Mouse (Mus musculus) midbrain, embryonic 12.5 days (tissue): Measurements from ENCODE around the gene Pak1ip1. TPM values are rescaled to one million over a fixed set of nuclear protein-coding genes. Genes with fewer than 3 reads are reported as not detected.

Experiments used
- ATAC-seq: fragments of 200-750 bp; cut with Nextera tagmentation; 2 replicates; pipeline ENCODE4 v1.8.0; 2017; ENCODE audit warnings: low read depth, moderate TSS enrichment, moderate library complexity; ENCODE audit not compliant: low FRiP score
- H3K27ac ChIP-seq: fragments of 300-500 bp; sonication (generic); replicated peaks from 2 replicates; pipeline ENCODE4 v1.5.1; 2016; ENCODE audit warnings: mild to moderate bottlenecking
- H3K27me3 ChIP-seq: fragments of 300-500 bp; sonication (generic); 2 replicates; pipeline ENCODE4 v1.6.1; 2016; ENCODE audit warnings: mild to moderate bottlenecking
- H3K36me3 ChIP-seq: fragments of 300-500 bp; sonication (generic); 2 replicates; pipeline ENCODE4 v1.6.1; 2016
- H3K4me1 ChIP-seq: fragments of 300-500 bp; sonication (generic); 2 replicates; pipeline ENCODE4 v1.6.1; 2016
- H3K4me2 ChIP-seq: fragments of 300-500 bp; sonication (generic); replicated peaks from 2 replicates; pipeline ENCODE4 v1.6.1; 2016; ENCODE audit warnings: mild to moderate bottlenecking, moderate library complexity
- H3K4me3 ChIP-seq: fragments of 300-500 bp; sonication (generic); 2 replicates; pipeline ENCODE4 v1.5.1; 2016; ENCODE audit warnings: mild to moderate bottlenecking
- H3K9ac ChIP-seq: fragments of 300-500 bp; sonication (generic); replicated peaks from 2 replicates; pipeline ENCODE4 v1.6.1; 2016; ENCODE audit warnings: mild to moderate bottlenecking, moderate library complexity
- H3K9me3 ChIP-seq: fragments of 300-500 bp; sonication (generic); 2 replicates; pipeline ENCODE4 v1.6.1; 2016; ENCODE audit warnings: mild to moderate bottlenecking
- WGBS: fragments of 180-500 bp; shearing (Covaris S2); methylation state at CpG from one replicate; pipeline ENCODE4 v1.1.7; 2016; 5-methylcytosine and 5-hydroxymethylcytosine counted together
- polyA plus RNA-seq: library from polyadenylated mRNA; unstranded; fragments of >200 nt; fragmentation: Nextera tagmentation; extraction: Ambion mirVana; gene quantifications from 2 replicates; pipeline ENCODE4 v1.2.1, GENCODE M21; 2016

Pak1ip1 gene
- 78.5 and 82.8 TPM in 2 replicates for polyA plus RNA-seq

GRCm38 (mm10) chr13:41000926-41001639, at the start of gene Pak1ip1:
Pak1ip1 (plus strand) TSS chr13:41001023.
- H3K27me3 ChIP-seq: no peaks in the 10 kb centered on the region
- under 1% methylated on average over 58 of the region's 58 CpGs for WGBS

GRCm38 (mm10) chr13:40951386-40951976, 49.3 kb upstream of the Pak1ip1 start:
- no peak overlapping the region for H3K4me2 ChIP-seq
- H3K27ac ChIP-seq: no peak overlapping the region
- H3K36me3 ChIP-seq: no peaks in the 10 kb centered on the region
- H3K27me3 ChIP-seq: no peaks in the 10 kb centered on the region
- ATAC-seq: no peak
- H3K4me1 ChIP-seq: no peaks in the 10 kb centered on the region
- no peak overlapping the region for H3K9ac ChIP-seq
- WGBS: 84% methylated on average over 10 of the region's 10 CpGs
- no peak overlapping the region for H3K4me3 ChIP-seq
- H3K9me3 ChIP-seq: no peaks in the 10 kb centered on the region

More at GRCm38 (mm10) chr13:41000926-41001639, at the start of gene Pak1ip1:
- Histone ChIP-seq H3K9me3 (no peaks in the 10 kb centered on the region), H3K9ac (peak within 1 kb of the TSS; percentile 92), H3K4me2 (peak within 1 kb of the TSS; percentile 90), H3K36me3 (peaks cover 14% of the 10 kb centered on the region), H3K27ac (peak within 1 kb of the TSS; percentile 94), H3K4me3 (peak within 1 kb of the TSS; percentile 96), H3K4me1 (peaks cover 17% of the 10 kb centered on the region)
- ATAC-seq: peak; percentile 94

GRCm38 (mm10) chr13:40953231-40953630, 47.6 kb upstream of the Pak1ip1 start:
- no peak overlapping the region for H3K27ac ChIP-seq
- no peaks in the 10 kb centered on the region for H3K9me3 ChIP-seq
- ATAC-seq: no peak
- H3K4me2 ChIP-seq: no peak overlapping the region
- no peaks in the 10 kb centered on the region for H3K4me1 ChIP-seq
- no peaks in the 10 kb centered on the region for H3K36me3 ChIP-seq
- H3K27me3 ChIP-seq: no peaks in the 10 kb centered on the region
- no peak overlapping the region for H3K9ac ChIP-seq
- WGBS: 89% methylated on average over 6 of the region's 6 CpGs
- no peak overlapping the region for H3K4me3 ChIP-seq

GRCm38 (mm10) chr13:40955773-40956172, 45.0 kb upstream of the Pak1ip1 start:
- Histone ChIP-seq H3K4me2 (no peak overlapping the region), H3K4me3 (no peak overlapping the region), H3K36me3 (0 out of 2 replicates have a peak, but pooled peaks cover 3% of the 10 kb centered on the region), H3K4me1 (no peaks in the 10 kb centered on the region), H3K27ac (no peak overlapping the region), H3K9ac (no peak overlapping the region), H3K27me3 (no peaks in the 10 kb centered on the region), H3K9me3 (no peaks in the 10 kb centered on the region)
- ATAC-seq: no peak
- 87% methylated on average over 7 of the region's 7 CpGs for WGBS

GRCm38 (mm10) chr13:40967609-40968008, 33.2 kb upstream of the Pak1ip1 start:
- no peaks in the 10 kb centered on the region for H3K9me3 ChIP-seq
- no peaks in the 10 kb centered on the region for H3K27me3 ChIP-seq
- no peaks in the 10 kb centered on the region for H3K36me3 ChIP-seq
- H3K27ac ChIP-seq: no peak overlapping the region
- no peak for ATAC-seq
- no peaks in the 10 kb centered on the region for H3K4me1 ChIP-seq
- H3K9ac ChIP-seq: no peak overlapping the region
- H3K4me3 ChIP-seq: no peak overlapping the region
- 94% methylated on average over 10 of the region's 10 CpGs for WGBS
- no peak overlapping the region for H3K4me2 ChIP-seq

GRCm38 (mm10) chr13:40968564-40968963, 32.3 kb upstream of the Pak1ip1 start:
- H3K4me1 ChIP-seq: no peaks in the 10 kb centered on the region
- WGBS: 76% methylated on average over 5 of the region's 5 CpGs
- ATAC-seq: no peak
- H3K27me3 ChIP-seq: no peaks in the 10 kb centered on the region
- no peak overlapping the region for H3K4me3 ChIP-seq
- H3K4me2 ChIP-seq: no peak overlapping the region
- H3K9me3 ChIP-seq: no peaks in the 10 kb centered on the region
- no peak overlapping the region for H3K9ac ChIP-seq
- no peaks in the 10 kb centered on the region for H3K36me3 ChIP-seq
- H3K27ac ChIP-seq: no peak overlapping the region

- Histone ChIP-seq H3K9ac (no peak overlapping the region), H3K27me3 (no peaks in the 10 kb centered on the region), H3K9me3 (no peaks in the 10 kb centered on the region), H3K36me3 (no peaks in the 10 kb centered on the region), H3K4me2 (no peak overlapping the region), H3K4me1 (no peaks in the 10 kb centered on the region), H3K4me3 (no peak overlapping the region), H3K27ac (no peak overlapping the region)
- 88% methylated on average over 4 of the region's 4 CpGs for WGBS
- no peak for ATAC-seq
Measured at GRCm38 (mm10) chr13:40969761-40970390, 30.9 kb upstream of the Pak1ip1 start.

GRCm38 (mm10) chr13:40971261-40971660, 29.6 kb upstream of the Pak1ip1 start:
- H3K27ac ChIP-seq: no peak overlapping the region
- no peak for ATAC-seq
- H3K9me3 ChIP-seq: no peaks in the 10 kb centered on the region
- H3K4me1 ChIP-seq: no peaks in the 10 kb centered on the region
- 94% methylated on average over 5 of the region's 5 CpGs for WGBS
- H3K4me2 ChIP-seq: no peak overlapping the region
- no peaks in the 10 kb centered on the region for H3K27me3 ChIP-seq
- H3K9ac ChIP-seq: no peak overlapping the region
- no peak overlapping the region for H3K4me3 ChIP-seq
- no peaks in the 10 kb centered on the region for H3K36me3 ChIP-seq

- Histone ChIP-seq H3K4me2 (no peak overlapping the region), H3K27me3 (no peaks in the 10 kb centered on the region), H3K4me1 (no peaks in the 10 kb centered on the region), H3K36me3 (no peaks in the 10 kb centered on the region), H3K9ac (no peak overlapping the region), H3K27ac (no peak overlapping the region), H3K4me3 (no peak overlapping the region), H3K9me3 (no peaks in the 10 kb centered on the region)
- 84% methylated on average over 2 of the region's 2 CpGs for WGBS
- ATAC-seq: no peak
Measured at GRCm38 (mm10) chr13:40971831-40972230, 29.0 kb upstream of the Pak1ip1 start.

GRCm38 (mm10) chr13:40972976-40973375, 27.8 kb upstream of the Pak1ip1 start:
- Histone ChIP-seq H3K4me3 (no peak overlapping the region), H3K27ac (no peak overlapping the region), H3K9me3 (no peaks in the 10 kb centered on the region), H3K4me1 (no peaks in the 10 kb centered on the region), H3K4me2 (no peak overlapping the region), H3K27me3 (no peaks in the 10 kb centered on the region), H3K9ac (no peak overlapping the region), H3K36me3 (no peaks in the 10 kb centered on the region)
- WGBS: 83% methylated on average over 5 of the region's 5 CpGs
- no peak for ATAC-seq

- Histone ChIP-seq H3K4me1 (no peaks in the 10 kb centered on the region), H3K9me3 (no peaks in the 10 kb centered on the region), H3K27ac (no peak overlapping the region), H3K27me3 (no peaks in the 10 kb centered on the region), H3K4me2 (no peak overlapping the region), H3K9ac (no peak overlapping the region), H3K4me3 (no peak overlapping the region), H3K36me3 (no peaks in the 10 kb centered on the region)
- WGBS: 8% methylated on average over 7 of the region's 7 CpGs
- ATAC-seq: no peak
Measured at GRCm38 (mm10) chr13:40977609-40978008, 23.2 kb upstream of the Pak1ip1 start.

GRCm38 (mm10) chr13:40978652-40979051, 22.2 kb upstream of the Pak1ip1 start:
- H3K4me1 ChIP-seq: no peaks in the 10 kb centered on the region
- H3K27me3 ChIP-seq: no peaks in the 10 kb centered on the region
- no peak overlapping the region for H3K9ac ChIP-seq
- 83% methylated on average over 4 of the region's 4 CpGs for WGBS
- no peak overlapping the region for H3K4me3 ChIP-seq
- no peaks in the 10 kb centered on the region for H3K9me3 ChIP-seq
- H3K27ac ChIP-seq: no peak overlapping the region
- H3K36me3 ChIP-seq: no peaks in the 10 kb centered on the region
- no peak for ATAC-seq
- H3K4me2 ChIP-seq: no peak overlapping the region
